Mouse (Mus musculus) liver, adult 2 months (tissue): ENCODE measurements at regions not wholly inside any gene's neighbourhood (a gene's known extent, or its start where the extent isn't known, plus 50 kb on each side); places are given as distances from the start of the nearest gene placed in this dataset.

Experiments
- DNase-seq: peaks from one replicate; pipeline ENCODE4 v3.0.0-alpha.2; 2011; ENCODE audit warnings: low read depth, low spot score; ENCODE audit errors: extremely low read depth
- H3K27ac ChIP-seq: fragments of 200-500 bp; replicated peaks from 2 replicates; pipeline ENCODE4 v1.5.1; 2012; ENCODE audit warnings: low read depth, mild to moderate bottlenecking, control low read depth, inconsistent platforms, low read length; ENCODE audit not compliant: insufficient read depth
- H3K27me3 ChIP-seq: fragments of 200-500 bp; 2 replicates; pipeline ENCODE4 v1.6.1; 2012; ENCODE audit warnings: mild to moderate bottlenecking, moderate library complexity, low read length, inconsistent platforms; ENCODE audit not compliant: control insufficient read depth, insufficient read depth
- H3K36me3 ChIP-seq: fragments of 200-500 bp; 2 replicates; pipeline ENCODE4 v1.6.1; 2012; ENCODE audit warnings: low read length, inconsistent platforms; ENCODE audit not compliant: control insufficient read depth, insufficient read depth
- H3K4me1 ChIP-seq: fragments of 200-500 bp; 2 replicates; pipeline ENCODE4 v1.6.1; 2011; ENCODE audit warnings: low read length; ENCODE audit not compliant: control insufficient read depth, insufficient read depth
- H3K4me3 ChIP-seq: fragments of 200-500 bp; 2 replicates; pipeline ENCODE4 v1.5.1; 2011; ENCODE audit warnings: low read depth, mild to moderate bottlenecking, control low read depth, low read length, moderate library complexity; ENCODE audit not compliant: insufficient read depth
- H3K79me2 ChIP-seq: fragments of 200-500 bp; 2 replicates; pipeline ENCODE4 v1.6.1; 2012; ENCODE audit warnings: inconsistent platforms, mild to moderate bottlenecking, low read length, moderate library complexity; ENCODE audit not compliant: control insufficient read depth, insufficient read depth
- H3K9ac ChIP-seq: fragments of 200-500 bp; 2 replicates; pipeline ENCODE4 v1.6.1; 2012; ENCODE audit warnings: low read depth, mild to moderate bottlenecking, control low read depth, inconsistent platforms, low read length
- CTCF ChIP-seq: fragments of 200-500 bp; IDR thresholded peaks from 2 replicates; pipeline ENCODE4 v1.5.1; 2011; ENCODE audit warnings: low read depth, low read length, control low read depth
- POLR2A ChIP-seq: fragments of 200-500 bp; IDR thresholded peaks from 2 replicates; pipeline ENCODE4 v1.6.1; 2011; ENCODE audit warnings: low read length, control low read depth; ENCODE audit not compliant: insufficient read depth; ENCODE audit errors: extremely low read depth
- WGBS: fragments of 180-500 bp; shearing (Covaris S2); methylation state at CpG from one replicate; pipeline ENCODE4 v1.1.7; 2018; 5-methylcytosine and 5-hydroxymethylcytosine counted together

DNA sequence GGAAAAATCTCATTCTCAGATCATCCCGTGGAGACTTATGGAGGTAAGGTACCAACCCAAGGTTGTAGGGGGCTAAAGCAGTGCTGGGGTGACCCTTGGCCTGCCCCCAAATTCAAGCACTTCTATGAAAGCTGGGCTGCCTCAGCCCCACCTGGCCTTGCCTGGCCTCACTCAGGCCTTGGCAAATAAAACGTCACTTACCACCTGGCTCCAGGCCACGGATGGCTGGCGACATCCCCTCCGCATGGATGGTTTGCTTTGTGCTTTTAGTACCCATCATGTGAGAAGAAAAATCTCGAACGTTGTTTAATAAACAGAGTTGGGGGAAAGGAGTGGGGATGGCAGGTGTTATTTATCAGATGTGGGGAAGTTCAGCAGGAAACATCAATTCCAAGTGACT is 104.7 kb upstream of the 1700012A03Rik start:
- Histone ChIP-seq H3K4me1 (no peaks in the 10 kb centered on the region), H3K9ac (no peak overlapping the region), H3K27me3 (no peaks in the 10 kb centered on the region), H3K79me2 (no peaks in the 10 kb centered on the region), H3K36me3 (no peaks in the 10 kb centered on the region), H3K4me3 (no peak overlapping the region), H3K27ac (no peak overlapping the region)
- no peak for DNase-seq
- TF ChIP-seq POLR2A (no peak), CTCF (no peak)
- WGBS = 50% methylated on average over 7 of the region's 7 CpGs

DNA sequence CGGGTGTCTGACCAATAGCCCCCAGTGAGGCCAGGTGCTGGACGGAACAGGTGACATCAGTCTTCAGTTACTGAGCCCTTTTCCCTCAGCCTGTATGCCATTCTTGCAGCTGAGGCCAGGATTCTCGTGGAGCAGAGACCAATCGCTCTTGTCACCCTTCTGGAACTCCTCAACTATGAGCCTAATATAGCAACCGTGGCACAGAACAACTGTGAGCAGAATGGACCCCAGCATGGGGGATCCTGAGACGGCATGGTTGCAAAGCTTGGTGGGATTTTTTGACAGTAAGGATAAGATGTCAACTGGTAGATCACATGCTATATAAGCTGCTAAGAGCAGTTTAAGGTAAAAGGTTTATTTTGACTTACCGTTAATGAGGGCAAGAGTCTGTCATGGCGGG is 105.5 kb upstream of the 1700012A03Rik start:
- H3K4me3 ChIP-seq = no peak overlapping the region
- DNase-seq = no peak
- TF ChIP-seq CTCF = no peak
- no peak for TF ChIP-seq POLR2A
- no peaks in the 10 kb centered on the region for H3K27me3 ChIP-seq
- H3K79me2 ChIP-seq = no peaks in the 10 kb centered on the region
- 86% methylated on average over 8 of the region's 8 CpGs for WGBS
- no peak overlapping the region for H3K9ac ChIP-seq
- H3K4me1 ChIP-seq = no peaks in the 10 kb centered on the region
- no peak overlapping the region for H3K27ac ChIP-seq
- no peaks in the 10 kb centered on the region for H3K36me3 ChIP-seq

DNA sequence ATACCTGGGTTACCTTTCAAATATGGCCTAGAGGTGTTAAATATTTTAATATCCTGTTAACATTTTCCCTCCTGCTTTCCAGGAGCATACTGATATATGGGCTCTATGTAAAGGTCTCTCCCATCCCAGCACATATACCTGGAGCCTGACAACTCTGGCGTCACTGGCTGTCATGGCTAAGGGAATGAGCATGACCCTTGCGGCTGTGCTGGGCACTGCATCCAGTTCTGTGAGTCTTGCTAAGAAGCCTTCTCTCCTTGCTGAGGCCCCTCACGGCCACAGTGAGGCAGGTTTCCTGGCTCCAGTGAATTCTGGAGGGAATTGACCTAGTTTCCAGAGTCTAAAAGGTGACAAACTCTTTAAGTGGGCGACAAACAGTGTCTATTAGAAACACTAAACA is 107.3 kb upstream of the 1700012A03Rik start:
- DNase-seq = no peak
- 47% methylated on average over 4 of the region's 4 CpGs for WGBS
- Histone ChIP-seq H3K9ac (no peak overlapping the region), H3K79me2 (no peaks in the 10 kb centered on the region), H3K27ac (no peak overlapping the region), H3K36me3 (no peaks in the 10 kb centered on the region), H3K4me1 (peaks cover 2% of the 10 kb centered on the region), H3K27me3 (no peaks in the 10 kb centered on the region), H3K4me3 (no peak overlapping the region)
- TF ChIP-seq POLR2A = no peak
- no peak for TF ChIP-seq CTCF

DNA sequence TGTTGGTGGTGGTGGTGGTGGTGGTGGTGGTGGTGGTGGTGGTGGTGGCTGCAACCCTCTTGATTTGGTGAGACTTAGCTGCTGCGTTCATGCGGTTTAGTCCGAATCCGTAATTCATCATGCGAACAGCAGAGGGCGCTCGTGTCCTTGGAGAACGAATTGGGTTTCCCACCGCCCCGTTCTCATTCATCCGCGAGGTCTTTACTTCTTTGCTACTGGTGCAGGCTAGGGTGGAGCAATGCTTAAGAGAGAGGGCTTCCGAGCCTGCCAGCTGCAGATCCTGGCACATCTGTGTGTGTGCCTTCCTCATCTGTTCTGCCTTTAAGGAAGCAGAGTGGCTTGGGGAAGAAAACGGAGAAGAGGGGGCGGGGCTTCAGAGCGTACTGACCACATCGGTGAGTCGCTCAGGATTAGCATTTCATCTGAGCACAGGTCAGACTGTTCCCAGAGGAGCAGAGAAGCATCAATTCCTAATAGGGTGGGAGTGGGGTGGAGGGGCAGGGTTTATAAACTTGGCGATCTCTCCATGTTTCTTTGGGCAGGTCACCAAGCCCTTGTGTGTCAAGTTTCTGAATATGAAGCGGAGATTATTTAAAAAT is 111.7 kb upstream of the 1700012A03Rik start:
- 6% methylated on average over 20 of the region's 20 CpGs for WGBS
- H3K4me3 ChIP-seq = no peak overlapping the region; the same call in 1 of the 2 replicates
- peaks cover 2% of the 10 kb centered on the region for H3K4me1 ChIP-seq

DNA sequence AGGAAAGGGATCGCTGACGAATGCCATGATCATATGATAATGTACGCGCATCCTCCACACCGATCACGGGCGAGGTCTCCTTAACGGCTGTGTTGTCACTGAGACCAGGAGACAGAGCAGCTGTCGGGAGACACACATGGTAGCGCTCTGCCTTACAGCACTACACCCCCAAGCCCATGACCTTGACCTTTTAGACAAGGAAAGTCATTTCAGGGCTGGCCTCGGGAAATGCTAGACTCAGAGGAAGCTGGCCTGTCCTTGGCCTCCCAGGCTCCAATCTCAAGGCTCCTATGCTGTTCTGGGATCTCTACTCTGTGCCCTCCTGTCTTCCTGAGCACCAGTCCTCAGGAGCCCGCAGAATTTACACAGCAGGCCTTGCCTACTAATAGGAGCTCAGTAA is 112.9 kb upstream of the 1700012A03Rik start:
- DNase-seq = no peak

More for the DNA sequence above, 111.7 kb upstream of the 1700012A03Rik start:
- H3K36me3 ChIP-seq = no peaks in the 10 kb centered on the region
- peak; percentile 28 for DNase-seq
- TF ChIP-seq POLR2A (no peak), CTCF (peak; percentile 87)
- no peaks in the 10 kb centered on the region for H3K27me3 ChIP-seq
- no peak overlapping the region for H3K9ac ChIP-seq
- no peak overlapping the region for H3K27ac ChIP-seq
- no peaks in the 10 kb centered on the region for H3K79me2 ChIP-seq

DNA sequence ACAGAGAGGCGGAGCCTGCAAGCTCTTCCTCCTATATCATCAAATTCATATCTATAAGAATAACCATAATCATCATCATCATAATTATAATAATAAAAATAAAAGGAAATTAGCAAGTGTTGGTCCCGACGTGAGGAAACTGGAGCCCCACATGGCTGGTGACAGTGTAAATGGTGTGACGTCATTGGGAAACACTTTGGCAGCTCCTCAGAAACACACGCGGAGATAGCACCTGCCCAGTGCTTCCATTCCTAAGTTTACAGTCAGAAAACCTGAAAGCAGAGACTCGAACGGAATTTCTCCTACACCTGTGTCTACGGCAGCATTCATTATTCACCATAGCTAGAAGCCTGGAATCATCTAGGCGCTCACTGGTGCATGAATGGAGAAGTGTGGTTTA is 115.2 kb upstream of the 1700012A03Rik start:
- Histone ChIP-seq H3K79me2 (no peaks in the 10 kb centered on the region), H3K36me3 (no peaks in the 10 kb centered on the region), H3K4me3 (no peak overlapping the region), H3K27ac (no peak overlapping the region), H3K9ac (no peak overlapping the region), H3K4me1 (peaks cover 2% of the 10 kb centered on the region), H3K27me3 (no peaks in the 10 kb centered on the region)
- TF ChIP-seq POLR2A = no peak
- no peak for TF ChIP-seq CTCF
- WGBS = 83% methylated on average over 10 of the region's 10 CpGs
- no peak for DNase-seq

More for the DNA sequence above, 112.9 kb upstream of the 1700012A03Rik start:
- H3K27me3 ChIP-seq = no peaks in the 10 kb centered on the region
- TF ChIP-seq CTCF (no peak), POLR2A (no peak)
- no peak overlapping the region for H3K4me3 ChIP-seq
- H3K36me3 ChIP-seq = no peaks in the 10 kb centered on the region
- WGBS = 79% methylated on average over 12 of the region's 12 CpGs
- peaks cover 2% of the 10 kb centered on the region for H3K4me1 ChIP-seq
- no peak overlapping the region for H3K27ac ChIP-seq
- no peaks in the 10 kb centered on the region for H3K79me2 ChIP-seq
- no peak overlapping the region for H3K9ac ChIP-seq
